Mouse (Mus musculus) heart, postnatal 0 days (tissue): ENCODE measurements around the gene Pde1a.

Experiments
- CTCF ChIP-seq: IDR thresholded peaks from 2 replicates; pipeline ENCODE4 v1.5.1; 2016; ENCODE audit warnings: antibody characterized with exemption, control low read depth, low read depth
- EP300 ChIP-seq: IDR thresholded peaks from 2 replicates; pipeline ENCODE4 v1.6.1; 2016; ENCODE audit warnings: antibody characterized with exemption, low read depth

DNA sequence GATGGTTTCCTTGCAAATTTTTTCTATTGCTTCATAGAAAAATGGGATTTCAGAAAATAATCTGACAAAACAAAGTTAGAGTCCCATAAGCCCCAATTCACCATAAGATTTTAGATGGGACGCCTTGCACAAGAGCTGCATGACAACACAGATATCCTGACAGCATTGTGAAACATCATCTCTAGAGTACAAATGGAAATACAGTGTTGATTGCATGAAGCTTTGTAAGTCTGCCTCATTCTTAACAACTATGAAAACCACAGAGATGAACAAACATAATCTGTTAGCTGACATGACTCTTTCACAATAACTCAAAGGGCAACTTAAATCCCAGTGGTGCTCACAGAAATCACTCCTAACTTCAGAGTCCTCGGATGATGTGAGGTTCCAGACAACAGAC is 29.5 kb upstream of the Pde1a start:
- no peak for TF ChIP-seq CTCF
- TF ChIP-seq EP300 = no peak
